Mouse (Mus musculus) spleen, adult 2 months (tissue): ENCODE data around the gene Senp3. TPM values are rescaled to one million over a fixed set of nuclear protein-coding genes. Genes with fewer than 3 reads are reported as not detected.

ENCODE experiments used
- DNase-seq, 2 experiments: peaks; one replicate each; pipeline versions ENCODE4 v3.0.0 to v3.0.0-alpha.2; 2012 to 2021; ENCODE audit warnings: low spot score in 2 of 2, low read depth in 1 of 2
- H3K27ac ChIP-seq: fragments of 200-500 bp; 2 replicates; pipeline ENCODE4 v1.5.1; 2012; ENCODE audit warnings: low read length, inconsistent platforms; ENCODE audit not compliant: insufficient read depth
- H3K27me3 ChIP-seq: fragments of 200-500 bp; 2 replicates; pipeline ENCODE4 v1.6.1; 2012; ENCODE audit warnings: mild to moderate bottlenecking, moderate library complexity, low read length, inconsistent platforms; ENCODE audit not compliant: control insufficient read depth, insufficient read depth
- H3K36me3 ChIP-seq: fragments of 200-500 bp; 2 replicates; pipeline ENCODE4 v1.6.1; 2012; ENCODE audit warnings: mild to moderate bottlenecking, low read length, inconsistent platforms; ENCODE audit not compliant: control insufficient read depth, insufficient read depth
- H3K4me1 ChIP-seq: fragments of 200-500 bp; 2 replicates; pipeline ENCODE4 v1.6.1; 2011; ENCODE audit warnings: inconsistent platforms; ENCODE audit not compliant: control insufficient read depth, insufficient read depth, insufficient read length
- H3K4me3 ChIP-seq: fragments of 200-500 bp; 2 replicates; pipeline ENCODE4 v1.5.1; 2011; ENCODE audit warnings: mild to moderate bottlenecking, inconsistent platforms; ENCODE audit not compliant: insufficient read depth, insufficient read length; ENCODE audit errors: extremely low read depth
- CTCF ChIP-seq: fragments of 200-500 bp; IDR thresholded peaks from 2 replicates; pipeline ENCODE4 v1.5.1; 2011; ENCODE audit warnings: mild to moderate bottlenecking, inconsistent platforms; ENCODE audit not compliant: insufficient read depth, insufficient read length, insufficient replicate concordance; ENCODE audit errors: extremely low read depth
- POLR2A ChIP-seq: fragments of 200-500 bp; IDR thresholded peaks from 2 replicates; pipeline ENCODE4 v1.6.1; 2011; ENCODE audit warnings: low read depth, low read length, inconsistent platforms
- WGBS: fragments of 180-500 bp; shearing (Covaris S2); methylation state at CpG from one replicate; pipeline ENCODE4 v1.1.7; 2018; 5-methylcytosine and 5-hydroxymethylcytosine counted together
- polyA plus RNA-seq: library from polyadenylated mRNA; depleted of rRNA; stranded (reverse); fragments of >200 nt; gene quantifications from 2 replicates; pipeline ENCODE4 v1.2.3, GENCODE M21; 2012

Senp3 gene
- polyA plus RNA-seq, 1 experiment, result 32.6 TPM

- Histone ChIP-seq H3K27ac (0 out of 2 replicates have a peak overlapping the region, but pooled peaks have one; percentile 9), H3K4me3 (no peak overlapping the region), H3K36me3 (peaks cover 45% of the 10 kb centered on the region), H3K27me3 (no peaks in the 10 kb centered on the region), H3K4me1 (no peaks in the 10 kb centered on the region)
- TF ChIP-seq CTCF (no peak), POLR2A (no peak)
- WGBS, result 53% methylated on average over 9 of the region's 9 CpGs
- DNase-seq, result no peak
These were observed 27.1 kb downstream of the Senp3 start for GRCm38 (mm10) chr11:69654760-69655159.

- H3K27me3 ChIP-seq, result no peaks in the 10 kb centered on the region
- 86% methylated on average over 5 of the region's 5 CpGs for WGBS
- peaks cover 48% of the 10 kb centered on the region for H3K36me3 ChIP-seq
- no peak for TF ChIP-seq CTCF
- H3K4me3 ChIP-seq, result no peak overlapping the region
- no peaks in the 10 kb centered on the region for H3K4me1 ChIP-seq
- no peak for DNase-seq
- no peak overlapping the region for H3K27ac ChIP-seq
These were observed 28.5 kb downstream of the Senp3 start for GRCm38 (mm10) chr11:69653399-69653798.

GRCm38 (mm10) chr11:69645860-69646259 lies 36.0 kb downstream of the Senp3 start:
- DNase-seq, result no peak
- WGBS, result 96% methylated on average over 5 of the region's 5 CpGs
- Histone ChIP-seq H3K36me3 (peaks cover 51% of the 10 kb centered on the region), H3K4me3 (no peak overlapping the region), H3K27ac (no peak overlapping the region), H3K4me1 (no peaks in the 10 kb centered on the region), H3K27me3 (no peaks in the 10 kb centered on the region)
- TF ChIP-seq CTCF (no peak), POLR2A (no peak)

- no peaks in the 10 kb centered on the region for H3K27me3 ChIP-seq
These were observed 46.4 kb downstream of the Senp3 start for GRCm38 (mm10) chr11:69635471-69635870.

GRCm38 (mm10) chr11:69633128-69633866 lies 48.6 kb downstream of the Senp3 start:
- TF ChIP-seq CTCF (no peak), POLR2A (no peak)
- H3K27me3 ChIP-seq, result no peaks in the 10 kb centered on the region
- no peaks in the 10 kb centered on the region for H3K36me3 ChIP-seq
- H3K4me3 ChIP-seq, result peak overlapping the region; percentile 94
- peak in 1 of 2 experiments; percentile 31 for DNase-seq
- 2% methylated on average over 36 of the region's 50 CpGs for WGBS
- H3K4me1 ChIP-seq, result peaks cover 2% of the 10 kb centered on the region; the same call in 1 of the 2 replicates
- peak overlapping the region; percentile 76 for H3K27ac ChIP-seq

More at GRCm38 (mm10) chr11:69635471-69635870, 46.4 kb downstream of the Senp3 start:
- Histone ChIP-seq H3K27ac (no peak overlapping the region), H3K4me3 (no peak overlapping the region), H3K36me3 (peaks cover 7% of the 10 kb centered on the region), H3K4me1 (peaks cover 2% of the 10 kb centered on the region; the same call in 1 of the 2 replicates)
- TF ChIP-seq CTCF, result no peak
- no peak for TF ChIP-seq POLR2A
- 82% methylated on average over 3 of the region's 3 CpGs for WGBS
- no peak for DNase-seq

- 0 out of 2 replicates have a peak, but pooled peaks have one; percentile 37 for TF ChIP-seq POLR2A
- TF ChIP-seq CTCF, result peak; percentile 72; the same call in 1 of the 2 replicates
- H3K36me3 ChIP-seq, result no peaks in the 10 kb centered on the region
- peak; percentile 97 to 99 for DNase-seq
- 1% methylated on average over 47 of the region's 56 CpGs for WGBS
- peaks cover 2% of the 10 kb centered on the region; the same call in 1 of the 2 replicates for H3K4me1 ChIP-seq
- peak within 1 kb of the TSS; percentile 94 for H3K4me3 ChIP-seq
- peak within 1 kb of the TSS; percentile 95 for H3K27ac ChIP-seq
- no peaks in the 10 kb centered on the region for H3K27me3 ChIP-seq
These were observed 49.4 kb downstream of the Senp3 start, which contains the start of gene Fxr2 for GRCm38 (mm10) chr11:69632284-69633089. TSS of gene Fxr2 (plus strand) at chr11:69632990.

- TF ChIP-seq POLR2A (no peak), CTCF (no peak)
- Histone ChIP-seq H3K27me3 (no peaks in the 10 kb centered on the region), H3K4me1 (peaks cover 2% of the 10 kb centered on the region; the same call in 1 of the 2 replicates), H3K36me3 (no peaks in the 10 kb centered on the region), H3K4me3 (no peak overlapping the region), H3K27ac (no peak overlapping the region)
- peak in 1 of 2 experiments; percentile 25 for DNase-seq
- WGBS, result 66% methylated on average over 1 of the region's 1 CpGs
These were observed 52.1 kb downstream of the Senp3 start for GRCm38 (mm10) chr11:69629802-69630201.
